Mouse (Mus musculus) MEL (cell line): Measurements from ENCODE around the gene Gpn3. TPM values are rescaled to one million over a fixed set of nuclear protein-coding genes. Genes with fewer than 3 reads are reported as not detected.

Experiments
- DNase-seq: peaks from one replicate; pipeline ENCODE4 v3.0.0; 2011; ENCODE audit warnings: low read depth, low spot score
- H3K27ac ChIP-seq: 2 replicates; pipeline ENCODE4 v1.5.1; 2012; ENCODE audit warnings: low read depth, mild to moderate bottlenecking, control low read depth, low read length, moderate library complexity; ENCODE audit not compliant: control insufficient read depth
- H3K27me3 ChIP-seq, 2 experiments: fragments of 150-350 bp in 1 of 2; sonication (generic) in 1 of 2; 2 replicates each; pipeline ENCODE4 v1.6.1; 2012; ENCODE audit warnings: low read length in 2 of 2, mild to moderate bottlenecking in 2 of 2, improper control_type of control experiment in 1 of 2, moderate library complexity in 1 of 2; ENCODE audit not compliant: insufficient read depth in 2 of 2, control insufficient read depth in 1 of 2
- H3K36me3 ChIP-seq, 2 experiments: 2 replicates each; pipeline ENCODE4 v1.6.1; 2012 to 2014; ENCODE audit warnings: low read length in 2 of 2, improper control_type of control experiment in 1 of 2, inconsistent platforms in 1 of 2, mild to moderate bottlenecking in 1 of 2; ENCODE audit not compliant: insufficient read depth in 2 of 2, control insufficient read depth in 1 of 2
- H3K4me1 ChIP-seq, 2 experiments: fragments of 150-350 bp in 1 of 2; sonication (generic) in 1 of 2; 2 replicates each; pipeline ENCODE4 v1.6.1; 2012; ENCODE audit warnings: low read length in 2 of 2, improper control_type of control experiment in 1 of 2, mild to moderate bottlenecking in 1 of 2; ENCODE audit not compliant: insufficient read depth in 2 of 2, control insufficient read depth in 1 of 2
- H3K4me3 ChIP-seq, 2 experiments: fragments of 150-350 bp in 1 of 2; sonication (generic) in 1 of 2; 2 replicates each; pipeline ENCODE4 v1.5.1; 2012; ENCODE audit warnings: low read depth in 2 of 2, low read length in 2 of 2, mild to moderate bottlenecking in 2 of 2, moderate library complexity in 2 of 2, control low read depth in 1 of 2, improper control_type of control experiment in 1 of 2; ENCODE audit not compliant: control insufficient read depth in 1 of 2, insufficient read depth in 1 of 2
- H3K79me2 ChIP-seq: 2 replicates; pipeline ENCODE4 v1.6.1; 2012; ENCODE audit warnings: mild to moderate bottlenecking, low read length, moderate library complexity; ENCODE audit not compliant: control insufficient read depth, poor library complexity, insufficient read depth
- H3K9ac ChIP-seq: 2 replicates; pipeline ENCODE4 v1.6.1; 2012; ENCODE audit warnings: low read depth, mild to moderate bottlenecking, control low read depth, low read length, moderate library complexity; ENCODE audit not compliant: control insufficient read depth, poor library complexity, severe bottlenecking
- H3K9me3 ChIP-seq: fragments of 150-350 bp; sonication (generic); replicated peaks from 2 replicates; pipeline ENCODE4 v1.6.1; 2012; ENCODE audit warnings: mild to moderate bottlenecking, low read length, improper control_type of control experiment, moderate library complexity; ENCODE audit not compliant: insufficient read depth
- CHD1 ChIP-seq: IDR thresholded peaks from 2 replicates; pipeline ENCODE4 v1.6.1; 2012; ENCODE audit warnings: low read depth, mild to moderate bottlenecking, inconsistent platforms, low read length, improper control_type of control experiment
- CHD2 ChIP-seq: IDR thresholded peaks from 2 replicates; pipeline ENCODE4 v1.6.1; 2011; ENCODE audit warnings: low read length, improper control_type of control experiment
- CTCF ChIP-seq, 3 experiments: IDR thresholded peaks in 2 of 3; conservative IDR thresholded peaks in 1 of 3; 2 replicates each; pipeline ENCODE4 v1.5.1; 2011 to 2012; ENCODE audit warnings: low read length in 3 of 3, low read depth in 2 of 3, mild to moderate bottlenecking in 2 of 3, improper control_type of control experiment in 1 of 3, inconsistent platforms in 1 of 3, mixed read lengths in 1 of 3, moderate library complexity in 1 of 3; ENCODE audit not compliant: control insufficient read depth in 1 of 3, insufficient read depth in 1 of 3, poor library complexity in 1 of 3, severe bottlenecking in 1 of 3
- ELF1 ChIP-seq: IDR thresholded peaks from 2 replicates; pipeline ENCODE4 v1.6.1; 2014; ENCODE audit warnings: low read depth, mild to moderate bottlenecking, inconsistent platforms, low read length, improper control_type of control experiment, moderate library complexity
- ETS1 ChIP-seq: IDR thresholded peaks from 2 replicates; pipeline ENCODE4 v1.6.1; 2012; ENCODE audit warnings: low read depth, mild to moderate bottlenecking, inconsistent platforms, low read length, improper control_type of control experiment, moderate library complexity
- HCFC1 ChIP-seq: IDR thresholded peaks from 2 replicates; pipeline ENCODE4 v1.6.1; 2012; ENCODE audit warnings: low read depth, mild to moderate bottlenecking, inconsistent platforms, low read length, improper control_type of control experiment, moderate library complexity
- JUND ChIP-seq: IDR thresholded peaks from 2 replicates; pipeline ENCODE4 v1.6.1; 2011; ENCODE audit warnings: low read depth, mild to moderate bottlenecking, improper control_type of control experiment, low read length
- KAT2A ChIP-seq: conservative IDR thresholded peaks from 2 replicates; pipeline ENCODE4 v1.6.1; 2012; ENCODE audit warnings: low read depth, low read length, improper control_type of control experiment, inconsistent platforms
- MAFK ChIP-seq: IDR thresholded peaks from 2 replicates; pipeline ENCODE4 v1.6.1; 2011; ENCODE audit warnings: low read depth, mild to moderate bottlenecking, low read length, improper control_type of control experiment, borderline replicate concordance
- MAX ChIP-seq: IDR thresholded peaks from 2 replicates; pipeline ENCODE4 v1.6.1; 2011; ENCODE audit warnings: low read length, improper control_type of control experiment
- NELFE ChIP-seq: IDR thresholded peaks from 2 replicates; pipeline ENCODE4 v1.6.1; 2011; ENCODE audit warnings: low read depth, low read length, improper control_type of control experiment
- POLR2A ChIP-seq, 2 experiments: IDR thresholded peaks; 2 replicates each; pipeline ENCODE4 v1.6.1; 2011 to 2012; ENCODE audit warnings: low read length in 2 of 2, mild to moderate bottlenecking in 2 of 2, control low read depth in 1 of 2, improper control_type of control experiment in 1 of 2, low read depth in 1 of 2, moderate library complexity in 1 of 2; ENCODE audit not compliant: control insufficient read depth in 1 of 2, insufficient read depth in 1 of 2, poor library complexity in 1 of 2
- RAD21 ChIP-seq: IDR thresholded peaks from 2 replicates; pipeline ENCODE4 v1.6.1; 2011; ENCODE audit warnings: mild to moderate bottlenecking, low read depth, low read length, improper control_type of control experiment
- RCOR1 ChIP-seq: IDR thresholded peaks from 2 replicates; pipeline ENCODE4 v1.6.1; 2012; ENCODE audit warnings: low read depth, mild to moderate bottlenecking, inconsistent platforms, low read length, improper control_type of control experiment
- SIN3A ChIP-seq: IDR thresholded peaks from 2 replicates; pipeline ENCODE4 v1.6.1; 2012; ENCODE audit warnings: low read length, improper control_type of control experiment, inconsistent platforms
- SMC3 ChIP-seq: IDR thresholded peaks from 2 replicates; pipeline ENCODE4 v1.6.1; 2011; ENCODE audit warnings: low read depth, low read length, improper control_type of control experiment
- TBP ChIP-seq: IDR thresholded peaks from 2 replicates; pipeline ENCODE4 v1.8.0; 2011; ENCODE audit warnings: low read depth, low read length, improper control_type of control experiment
- TCF12 ChIP-seq: IDR thresholded peaks from 2 replicates; pipeline ENCODE4 v1.6.1; 2014; ENCODE audit warnings: low read depth, mild to moderate bottlenecking, inconsistent platforms, low read length, improper control_type of control experiment, moderate library complexity
- UBTF ChIP-seq: IDR thresholded peaks from 2 replicates; pipeline ENCODE4 v1.6.1; 2012; ENCODE audit warnings: low read depth, mild to moderate bottlenecking, inconsistent platforms, low read length, improper control_type of control experiment, moderate library complexity, borderline replicate concordance; ENCODE audit not compliant: insufficient read depth
- ZC3H11A ChIP-seq: IDR thresholded peaks from 2 replicates; pipeline ENCODE4 v1.6.1; 2012; ENCODE audit warnings: low read depth, mild to moderate bottlenecking, inconsistent platforms, low read length, improper control_type of control experiment
- ZKSCAN1 ChIP-seq: IDR thresholded peaks from 2 replicates; pipeline ENCODE4 v1.6.1; 2012; ENCODE audit warnings: low read depth, mild to moderate bottlenecking, inconsistent platforms, low read length, improper control_type of control experiment, moderate library complexity
- ZMIZ1 ChIP-seq: IDR thresholded peaks from 2 replicates; pipeline ENCODE4 v1.6.1; 2012; ENCODE audit warnings: low read depth, mild to moderate bottlenecking, inconsistent platforms, low read length, improper control_type of control experiment, moderate library complexity
- ZNF384 ChIP-seq: IDR thresholded peaks from 2 replicates; pipeline ENCODE4 v1.6.1; 2012; ENCODE audit warnings: low read depth, mild to moderate bottlenecking, inconsistent platforms, low read length, improper control_type of control experiment
- polyA plus RNA-seq, 2 experiments: library from polyadenylated mRNA; stranded (reverse) in 1 of 2; unstranded in 1 of 2; fragments of >175 nt in 1 of 2; fragments of >200 nt in 1 of 2; gene quantifications; 2 replicates each; pipeline versions ENCODE4 v1.2.1 to v1.2.4; 2012; ENCODE audit warnings: low replicate concordance in 2 of 2, low read depth in 1 of 2; ENCODE audit not compliant: insufficient read length in 2 of 2, insufficient read depth in 1 of 2, missing spikeins in 1 of 2
- total RNA-seq: library from RNA; depleted of rRNA; stranded (reverse); fragments of 300-350 nt; gene quantifications from 2 replicates; pipeline ENCODE4 v1.2.3, GENCODE M21; 2012

The Gpn3 gene
- total and polyA plus RNA-seq, 3 experiments, result 85.6 to 89.9 TPM; not detected in 1

GRCm38 (mm10) chr5:122412826-122413225, 41.1 kb downstream of the Gpn3 start:
- Histone ChIP-seq H3K4me1 (peaks cover 0 to 4% of the 10 kb centered on the region in 2 experiments; a peak in 1 of 4 replicates), H3K36me3 (peaks cover 0 to 4% of the 10 kb centered on the region in 2 experiments; a peak in 2 of 4 replicates), H3K4me3 (no peak overlapping the region), H3K27ac (no peak overlapping the region), H3K27me3 (no peaks in the 10 kb centered on the region)
- no peak for DNase-seq
- no peak for TF ChIP-seq KAT2A
- no peak for TF ChIP-seq ELF1
- no peak for TF ChIP-seq CHD2
- TF ChIP-seq CTCF (IDR thresholded peaks at IDR 0.05 in 2 of 3, conservative IDR thresholded peaks at IDR 0.05 in 1 of 3; ENCODE audit: control insufficient read depth in 1 of 3, insufficient read depth in 1 of 3, low read depth in 2 of 3, low read length in 3 of 3, poor library complexity in 1 of 3, severe bottlenecking in 1 of 3), result no peak
- no peak for TF ChIP-seq ZNF384
- no peak for TF ChIP-seq CHD1
- no peak for TF ChIP-seq ZC3H11A
- no peak for TF ChIP-seq ZKSCAN1
- TF ChIP-seq POLR2A (IDR thresholded peaks at IDR 0.05; ENCODE audit: control insufficient read depth in 1 of 2, insufficient read depth in 1 of 2, low read depth in 1 of 2, low read length in 2 of 2, poor library complexity in 1 of 2), result no peak
- TF ChIP-seq MAFK, result no peak
- no peak for TF ChIP-seq ZMIZ1
- no peak for TF ChIP-seq RAD21
- TF ChIP-seq SMC3, result no peak
- TF ChIP-seq ETS1, result no peak
- TF ChIP-seq JUND, result no peak
- TF ChIP-seq UBTF, result no peak
- no peak for TF ChIP-seq TCF12
- TF ChIP-seq SIN3A, result no peak
- TF ChIP-seq, all 39 proteins: peak for 0
- Histone ChIP-seq H3K9me3 (no peaks in the 10 kb centered on the region), H3K9ac (no peak overlapping the region), H3K79me2 (no peaks in the 10 kb centered on the region)

DNA sequence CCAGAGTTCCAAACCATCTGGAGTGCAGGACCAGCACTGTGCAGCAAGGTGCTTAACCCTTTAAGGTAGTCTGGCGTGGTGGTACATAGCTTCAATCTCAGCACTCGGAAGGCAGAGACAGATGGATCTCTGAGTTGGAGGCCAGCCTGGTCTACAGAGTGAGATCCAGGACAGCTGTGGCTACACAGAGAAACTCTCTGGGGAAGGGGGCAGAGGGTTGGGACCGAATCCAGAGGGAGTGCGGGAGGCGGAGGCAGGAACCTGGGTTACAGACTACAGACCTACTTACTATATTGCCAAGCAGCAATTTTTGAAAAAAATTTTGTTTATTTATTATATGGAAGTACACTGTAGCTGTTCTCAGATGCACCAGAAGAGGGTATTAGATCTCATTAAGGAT, 42.7 kb downstream of the Gpn3 start:
- Histone ChIP-seq H3K36me3 (peaks cover 0 to 2% of the 10 kb centered on the region in 2 experiments; a peak in 2 of 4 replicates), H3K27me3 (no peaks in the 10 kb centered on the region), H3K9me3 (no peaks in the 10 kb centered on the region), H3K4me3 (no peak overlapping the region), H3K9ac (no peak overlapping the region), H3K27ac (no peak overlapping the region), H3K4me1 (peaks cover 0 to 4% of the 10 kb centered on the region in 2 experiments; a peak in 1 of 4 replicates), H3K79me2 (no peaks in the 10 kb centered on the region)
- no peak for DNase-seq
- TF ChIP-seq CHD1, result no peak
- no peak for TF ChIP-seq HCFC1
- TF ChIP-seq RCOR1, result no peak
- no peak for TF ChIP-seq NELFE
- no peak for TF ChIP-seq ZKSCAN1
- no peak for TF ChIP-seq TBP
- no peak for TF ChIP-seq MAX
- TF ChIP-seq KAT2A, result no peak
- no peak for TF ChIP-seq JUND
